Mouse (Mus musculus) testis, postnatal 10 days (tissue): Measurements from ENCODE around the gene Hivep1.

ENCODE experiments used
- DNase-seq: peaks from one replicate; pipeline ENCODE4 v3.0.0; 2021; ENCODE audit warnings: low spot score

The Hivep1 gene

DNA sequence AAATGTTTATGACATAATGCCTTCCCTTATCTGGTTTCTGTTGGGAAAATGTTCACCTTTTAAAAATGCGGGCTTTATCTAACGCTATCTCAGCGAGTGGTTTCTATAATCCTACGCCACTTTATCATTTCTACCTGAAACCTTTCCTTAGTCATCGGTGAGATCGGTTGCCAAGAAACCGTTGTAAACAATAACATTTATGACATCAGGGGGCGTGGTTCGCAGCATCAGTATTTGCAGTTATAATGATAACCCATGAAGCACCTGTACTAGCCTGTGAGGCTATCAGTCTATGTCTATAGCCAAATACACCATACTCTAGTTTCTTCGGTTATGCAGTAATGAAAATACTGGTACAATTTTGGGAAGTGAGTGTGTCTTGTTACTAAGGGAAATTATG lies 177.0 kb downstream of the Hivep1 start:
- no peak for DNase-seq

DNA sequence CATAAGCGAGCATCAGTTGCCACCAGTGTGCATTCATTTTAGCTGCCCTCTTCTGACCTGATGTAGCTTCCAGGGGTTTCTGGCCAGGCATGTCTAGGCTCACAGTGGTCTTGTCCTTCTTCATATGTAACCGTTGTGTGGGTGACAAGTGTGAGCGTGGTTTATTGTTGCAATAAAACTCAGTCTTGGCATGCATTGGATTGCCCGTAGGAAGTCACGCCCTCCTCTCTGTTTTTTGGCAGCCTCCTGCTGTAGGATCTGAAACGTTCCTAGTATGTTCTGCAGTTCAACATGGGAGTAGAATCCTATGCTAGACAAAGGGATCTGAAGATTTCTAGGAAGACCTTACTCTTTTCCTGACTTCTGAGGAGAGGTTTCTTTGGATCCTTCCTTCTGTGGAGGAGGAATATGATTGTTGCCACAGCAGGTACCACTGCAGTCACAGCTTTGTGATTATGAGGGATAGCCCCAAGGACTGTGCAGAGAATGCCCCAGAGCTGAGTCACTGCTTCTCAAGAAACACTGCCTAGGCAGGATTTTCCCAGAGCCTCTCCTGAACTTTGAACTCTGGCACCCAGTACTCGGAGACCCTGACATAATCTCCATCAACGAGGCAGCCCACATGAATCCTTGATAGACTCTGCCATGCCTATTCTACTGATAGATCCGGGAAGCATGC lies 182.1 kb downstream of the Hivep1 start:
- DNase-seq, result no peak

DNA sequence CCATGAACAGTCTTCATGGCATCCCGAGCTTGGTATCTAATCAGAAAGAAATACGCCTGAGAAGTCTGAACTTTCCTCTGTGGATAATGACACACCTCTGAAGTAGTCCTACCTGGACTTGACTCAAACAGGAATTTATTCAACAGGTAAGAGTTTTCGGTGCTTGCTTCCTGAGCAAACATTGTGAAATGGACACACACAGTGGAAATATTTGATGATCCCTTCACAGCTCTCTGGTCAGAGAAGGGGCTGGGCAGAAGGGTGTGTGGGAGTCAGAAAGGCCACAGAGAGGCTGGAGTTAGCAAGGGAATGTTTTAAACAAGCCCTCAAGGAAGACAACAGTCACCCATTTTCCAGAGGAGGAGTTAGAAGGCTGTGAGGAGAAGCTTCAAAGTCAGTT lies 186.7 kb downstream of the Hivep1 start:
- DNase-seq, result no peak

DNA sequence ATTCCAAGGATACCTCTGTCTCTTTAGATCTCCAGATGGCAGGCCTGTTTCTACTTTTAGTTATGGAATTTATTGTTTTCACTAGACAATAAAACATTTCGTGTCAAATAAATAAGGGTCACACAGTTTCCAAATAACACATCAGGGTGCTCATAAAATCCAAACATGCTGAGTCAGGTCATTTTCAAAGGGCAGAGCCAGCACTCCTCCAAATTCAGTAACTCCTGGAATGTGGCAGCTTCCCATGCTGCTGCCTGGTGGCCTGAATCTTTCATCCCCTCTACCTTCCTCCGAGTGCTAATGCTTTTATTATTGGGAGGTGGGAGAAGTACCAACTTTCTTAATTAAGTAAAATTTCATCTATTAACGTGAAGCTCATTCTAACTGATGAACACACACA lies 190.3 kb downstream of the Hivep1 start:
- DNase-seq, result no peak
